Mouse (Mus musculus) liver, adult 2 months (tissue): ENCODE measurements around the gene Ret. TPM values are rescaled to one million over a fixed set of nuclear protein-coding genes. Genes with fewer than 3 reads are reported as not detected.

Source experiments
- DNase-seq: peaks from one replicate; pipeline ENCODE4 v3.0.0-alpha.2; 2011; ENCODE audit warnings: low read depth, low spot score; ENCODE audit errors: extremely low read depth
- H3K27ac ChIP-seq: fragments of 200-500 bp; replicated peaks from 2 replicates; pipeline ENCODE4 v1.5.1; 2012; ENCODE audit warnings: low read depth, mild to moderate bottlenecking, control low read depth, inconsistent platforms, low read length; ENCODE audit not compliant: insufficient read depth
- H3K27me3 ChIP-seq: fragments of 200-500 bp; 2 replicates; pipeline ENCODE4 v1.6.1; 2012; ENCODE audit warnings: mild to moderate bottlenecking, moderate library complexity, low read length, inconsistent platforms; ENCODE audit not compliant: control insufficient read depth, insufficient read depth
- H3K36me3 ChIP-seq: fragments of 200-500 bp; 2 replicates; pipeline ENCODE4 v1.6.1; 2012; ENCODE audit warnings: low read length, inconsistent platforms; ENCODE audit not compliant: control insufficient read depth, insufficient read depth
- H3K4me1 ChIP-seq: fragments of 200-500 bp; 2 replicates; pipeline ENCODE4 v1.6.1; 2011; ENCODE audit warnings: low read length; ENCODE audit not compliant: control insufficient read depth, insufficient read depth
- H3K4me3 ChIP-seq: fragments of 200-500 bp; 2 replicates; pipeline ENCODE4 v1.5.1; 2011; ENCODE audit warnings: low read depth, mild to moderate bottlenecking, control low read depth, low read length, moderate library complexity; ENCODE audit not compliant: insufficient read depth
- H3K79me2 ChIP-seq: fragments of 200-500 bp; 2 replicates; pipeline ENCODE4 v1.6.1; 2012; ENCODE audit warnings: inconsistent platforms, mild to moderate bottlenecking, low read length, moderate library complexity; ENCODE audit not compliant: control insufficient read depth, insufficient read depth
- H3K9ac ChIP-seq: fragments of 200-500 bp; 2 replicates; pipeline ENCODE4 v1.6.1; 2012; ENCODE audit warnings: low read depth, mild to moderate bottlenecking, control low read depth, inconsistent platforms, low read length
- CTCF ChIP-seq: fragments of 200-500 bp; IDR thresholded peaks from 2 replicates; pipeline ENCODE4 v1.5.1; 2011; ENCODE audit warnings: low read depth, low read length, control low read depth
- POLR2A ChIP-seq: fragments of 200-500 bp; IDR thresholded peaks from 2 replicates; pipeline ENCODE4 v1.6.1; 2011; ENCODE audit warnings: low read length, control low read depth; ENCODE audit not compliant: insufficient read depth; ENCODE audit errors: extremely low read depth
- WGBS: fragments of 180-500 bp; shearing (Covaris S2); methylation state at CpG from one replicate; pipeline ENCODE4 v1.1.7; 2018; 5-methylcytosine and 5-hydroxymethylcytosine counted together
- polyA plus RNA-seq: library from polyadenylated mRNA; depleted of rRNA; stranded (reverse); fragments of >200 nt; gene quantifications from 2 replicates; pipeline ENCODE4 v1.2.3, GENCODE M21; 2012
- total RNA-seq: library from RNA; depleted of rRNA; stranded (reverse); fragments of >200 nt; gene quantifications from 2 replicates; pipeline ENCODE4 v1.2.3, GENCODE M21; 2014

Ret gene
- total and polyA plus RNA-seq, 2 experiments = 0.02 TPM; not detected in 1

DNA sequence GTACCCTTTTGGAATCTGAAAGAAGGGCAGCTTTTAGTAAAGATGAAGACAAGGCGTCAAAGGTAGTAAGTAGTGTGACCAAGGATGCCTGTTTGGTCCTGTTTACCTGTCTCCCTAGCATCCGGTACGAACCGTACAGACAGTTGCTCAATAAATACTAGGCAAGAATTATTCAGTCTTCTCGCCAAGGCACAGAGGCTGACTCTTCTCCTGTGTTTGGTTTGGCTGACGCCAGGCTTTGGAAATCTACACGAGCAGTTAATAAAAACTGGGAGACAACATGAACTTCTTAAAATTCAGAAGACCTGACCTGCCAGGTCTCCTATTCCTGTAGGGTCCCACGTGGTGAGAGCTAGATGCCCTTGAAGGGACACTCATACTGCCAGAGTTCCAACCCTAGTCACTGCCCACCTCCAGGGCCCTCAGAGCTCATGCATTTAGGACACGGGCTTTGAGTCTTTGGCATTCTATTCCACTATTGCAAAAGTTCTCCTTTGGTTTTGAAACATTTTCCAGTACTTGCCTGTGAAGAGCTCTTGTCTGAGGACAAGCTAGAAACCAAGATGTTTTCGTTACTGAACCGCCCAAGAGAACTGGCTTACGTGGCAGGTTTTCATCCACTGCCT, 34.9 kb downstream of the Ret start:
- Histone ChIP-seq H3K79me2 (no peaks in the 10 kb centered on the region), H3K36me3 (no peaks in the 10 kb centered on the region), H3K4me3 (no peak overlapping the region), H3K4me1 (no peaks in the 10 kb centered on the region), H3K27me3 (no peaks in the 10 kb centered on the region), H3K9ac (no peak overlapping the region), H3K27ac (no peak overlapping the region)
- WGBS = 64% methylated on average over 12 of the region's 12 CpGs
- TF ChIP-seq POLR2A (no peak), CTCF (no peak)
- DNase-seq = peak; percentile 77

DNA sequence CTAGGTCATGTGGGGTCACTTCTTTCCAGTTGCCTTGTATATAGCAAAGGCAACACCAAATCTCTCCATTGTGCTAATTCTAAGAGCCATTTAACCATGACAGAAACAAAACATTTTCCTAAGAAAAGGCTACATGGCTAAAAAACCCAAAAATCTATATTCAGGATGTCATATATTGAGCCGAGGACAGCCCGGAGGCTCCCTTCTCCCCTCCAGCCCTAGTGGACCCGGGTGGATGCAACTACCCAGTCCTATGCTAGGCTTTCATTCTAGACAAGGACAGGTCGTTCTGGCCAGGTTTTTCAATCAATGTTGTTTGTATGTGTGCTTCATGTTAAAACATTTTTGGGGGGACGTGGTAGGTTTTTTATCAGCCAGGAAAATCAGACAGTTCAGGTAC, 44.4 kb downstream of the Ret start:
- H3K27me3 ChIP-seq = peaks cover 2% of the 10 kb centered on the region; the same call in 1 of the 2 replicates
- TF ChIP-seq CTCF = no peak
- no peak for TF ChIP-seq POLR2A
- H3K4me3 ChIP-seq = no peak overlapping the region
- 75% methylated on average over 5 of the region's 5 CpGs for WGBS
- no peak overlapping the region for H3K27ac ChIP-seq
- no peak for DNase-seq
- H3K9ac ChIP-seq = no peak overlapping the region
- H3K79me2 ChIP-seq = no peaks in the 10 kb centered on the region
- H3K36me3 ChIP-seq = no peaks in the 10 kb centered on the region
- H3K4me1 ChIP-seq = no peaks in the 10 kb centered on the region

DNA sequence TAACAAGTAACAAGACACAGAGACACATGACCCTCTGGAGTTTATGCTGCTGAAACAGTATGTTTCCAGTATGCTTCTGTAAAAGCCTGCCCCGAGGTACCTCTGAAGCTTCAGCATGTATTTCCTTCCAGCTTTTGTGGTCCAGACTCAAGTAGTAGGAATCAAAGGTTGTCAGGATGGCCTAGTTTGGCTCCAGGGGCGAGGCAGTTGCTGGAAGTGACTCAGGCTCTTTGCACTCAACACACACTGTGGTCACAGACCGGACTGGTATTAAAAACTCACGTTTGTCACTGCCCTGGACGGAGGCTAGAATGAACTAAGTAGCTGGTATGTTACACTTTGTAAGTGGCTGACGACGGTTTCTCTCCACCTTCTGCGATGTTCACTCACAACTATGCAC, 46.5 kb downstream of the Ret start:
- Histone ChIP-seq H3K27ac (no peak overlapping the region), H3K79me2 (no peaks in the 10 kb centered on the region), H3K9ac (no peak overlapping the region), H3K36me3 (no peaks in the 10 kb centered on the region), H3K4me1 (no peaks in the 10 kb centered on the region), H3K4me3 (no peak overlapping the region), H3K27me3 (peaks cover 2% of the 10 kb centered on the region; the same call in 1 of the 2 replicates)
- no peak for DNase-seq
- TF ChIP-seq POLR2A (no peak), CTCF (no peak)
- WGBS = 83% methylated on average over 8 of the region's 8 CpGs

DNA sequence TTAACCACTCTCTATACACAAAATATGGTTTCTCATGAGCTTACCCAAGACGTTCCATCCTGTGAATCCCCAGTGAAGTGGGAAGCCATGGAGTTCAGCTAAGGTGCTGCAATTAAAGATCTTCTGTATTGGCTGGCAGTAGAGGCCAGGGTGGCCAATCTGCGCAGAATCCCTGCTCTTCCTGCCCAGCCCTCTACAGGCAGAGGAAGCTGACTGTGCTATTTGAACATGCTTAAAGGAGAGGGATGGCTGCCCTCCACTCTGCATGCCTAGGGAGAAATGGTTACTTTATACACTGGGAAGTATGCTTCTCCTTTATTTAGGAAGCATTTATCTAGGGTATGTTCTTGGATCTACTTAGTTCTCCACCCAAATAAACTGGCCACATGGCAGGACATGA, 47.0 kb downstream of the Ret start:
- no peaks in the 10 kb centered on the region for H3K79me2 ChIP-seq
- 78% methylated on average over 2 of the region's 2 CpGs for WGBS
- H3K27me3 ChIP-seq = peaks cover 2% of the 10 kb centered on the region; the same call in 1 of the 2 replicates
- H3K27ac ChIP-seq = no peak overlapping the region
- no peak for TF ChIP-seq CTCF
- TF ChIP-seq POLR2A = no peak
- no peaks in the 10 kb centered on the region for H3K36me3 ChIP-seq
- no peak for DNase-seq
- no peaks in the 10 kb centered on the region for H3K4me1 ChIP-seq
- no peak overlapping the region for H3K9ac ChIP-seq
- no peak overlapping the region for H3K4me3 ChIP-seq

DNA sequence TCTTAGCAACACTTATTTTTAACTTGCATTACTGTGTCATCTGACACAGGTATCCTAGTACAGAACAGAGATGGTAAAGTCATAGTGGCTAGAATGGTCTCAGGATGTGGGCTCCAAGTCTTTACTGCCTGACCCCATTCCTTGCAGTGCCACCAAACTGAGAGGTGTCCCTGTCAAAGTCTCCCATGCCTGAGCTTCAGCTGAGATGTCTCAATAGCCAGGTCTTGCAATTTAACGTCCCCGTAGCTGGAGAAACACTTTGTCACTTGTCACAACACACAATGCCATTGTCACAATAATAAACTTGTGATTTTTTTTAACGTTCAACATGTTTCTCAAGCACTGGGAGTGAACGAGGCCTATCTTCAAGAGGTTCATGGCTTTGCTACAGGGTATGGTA, 47.4 kb downstream of the Ret start:
- Histone ChIP-seq H3K36me3 (no peaks in the 10 kb centered on the region), H3K4me1 (no peaks in the 10 kb centered on the region), H3K9ac (no peak overlapping the region), H3K27me3 (peaks cover 2% of the 10 kb centered on the region; the same call in 1 of the 2 replicates), H3K79me2 (no peaks in the 10 kb centered on the region), H3K4me3 (no peak overlapping the region), H3K27ac (no peak overlapping the region)
- no peak for DNase-seq
- 81% methylated on average over 4 of the region's 4 CpGs for WGBS
- TF ChIP-seq CTCF (no peak), POLR2A (no peak)

DNA sequence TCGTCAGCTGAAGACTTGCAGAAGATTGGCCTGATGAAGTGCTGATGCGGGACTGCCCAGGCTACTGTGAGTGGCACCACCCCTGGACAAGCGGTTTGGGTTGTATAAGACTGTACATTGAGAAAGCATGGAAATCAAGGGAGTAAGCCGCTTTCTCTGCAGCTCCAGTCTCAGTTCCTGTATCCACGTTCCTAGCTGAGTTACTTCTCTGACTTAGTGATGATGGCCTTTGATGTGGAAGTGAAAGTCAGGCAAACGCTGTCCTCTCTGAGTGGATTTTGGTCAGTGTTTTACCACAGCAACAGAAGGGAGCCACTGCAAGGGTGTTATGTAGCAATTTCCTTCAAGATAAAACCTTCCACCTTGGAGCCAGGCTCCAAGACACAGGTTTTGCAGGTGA, 56.6 kb downstream of the Ret start:
- WGBS = 80% methylated on average over 6 of the region's 6 CpGs

More for the DNA sequence above, 56.6 kb downstream of the Ret start:
- Histone ChIP-seq H3K9ac (no peak overlapping the region), H3K79me2 (no peaks in the 10 kb centered on the region; the same call in 1 of the 2 replicates), H3K4me3 (no peak overlapping the region), H3K4me1 (peaks cover 1% of the 10 kb centered on the region; the same call in 1 of the 2 replicates), H3K27ac (no peak overlapping the region), H3K36me3 (no peaks in the 10 kb centered on the region), H3K27me3 (no peaks in the 10 kb centered on the region)
- no peak for DNase-seq
- TF ChIP-seq CTCF = no peak
- no peak for TF ChIP-seq POLR2A
